Mouse (Mus musculus): ENCODE data around the gene Camk1d. TPM values are rescaled to one million over a fixed set of nuclear protein-coding genes. Genes with fewer than 3 reads are reported as not detected.

Gene Camk1d
- polyA plus RNA-seq, 2 experiments, result 4.9 to 7.7 TPM

- 80% methylated on average over 2 of the region's 2 CpGs for WGBS
Observed at GRCm38 (mm10) chr2:5679055-5679454, 35.3 kb downstream of the Camk1d start.

GRCm38 (mm10) chr2:5677472-5677871 lies 36.8 kb downstream of the Camk1d start:
- ATAC-seq (ENCODE audit: low FRiP score, low read depth), result no peak

More at GRCm38 (mm10) chr2:5679055-5679454, 35.3 kb downstream of the Camk1d start:
- ATAC-seq (ENCODE audit: low FRiP score, low read depth) (no peak), DNase-seq (ENCODE audit: low spot score) (no peak)
- H3K4me1 ChIP-seq (ENCODE audit: control insufficient read depth, insufficient read depth, low read length), result peaks cover 13% of the 10 kb centered on the region; the same call in 1 of the 2 replicates
- H3K9ac ChIP-seq (ENCODE audit: low read depth, low read length, severe bottlenecking), result no peak overlapping the region
- H3K36me3 ChIP-seq (ENCODE audit: control insufficient read depth, insufficient read depth, low read length), result no peaks in the 10 kb centered on the region
- H3K27ac ChIP-seq (replicated peaks; ENCODE audit: low read depth, low read length), result no peak overlapping the region
- no peak overlapping the region for H3K4me3 ChIP-seq (replicated peaks; ENCODE audit: low read length)
- no peaks in the 10 kb centered on the region for H3K9me3 ChIP-seq (ENCODE audit: control insufficient read depth, low read length)
- no peak overlapping the region for H3K4me2 ChIP-seq (replicated peaks; ENCODE audit: low read depth, low read length, severe bottlenecking)
- TF ChIP-seq POLR2A (IDR thresholded peaks at IDR 0.05; ENCODE audit: borderline replicate concordance, extremely low read depth, insufficient read depth, insufficient read length), result no peak
- H3K27me3 ChIP-seq (ENCODE audit: control insufficient read depth, insufficient read depth, low read length), result no peaks in the 10 kb centered on the region

GRCm38 (mm10) chr2:5676786-5677185 lies 37.5 kb downstream of the Camk1d start:
- 42% methylated on average over 8 of the region's 8 CpGs for WGBS
- H3K4me1 ChIP-seq (ENCODE audit: control insufficient read depth, insufficient read depth, low read length), result peaks cover 13% of the 10 kb centered on the region; the same call in 1 of the 2 replicates
- H3K9me3 ChIP-seq (ENCODE audit: control insufficient read depth, low read length), result no peaks in the 10 kb centered on the region
- ATAC-seq (ENCODE audit: low FRiP score, low read depth) (no peak), DNase-seq (ENCODE audit: low spot score) (no peak)
- no peaks in the 10 kb centered on the region for H3K27me3 ChIP-seq (ENCODE audit: control insufficient read depth, insufficient read depth, low read length)
- no peak overlapping the region for H3K9ac ChIP-seq (ENCODE audit: low read depth, low read length, severe bottlenecking)
- H3K36me3 ChIP-seq (ENCODE audit: control insufficient read depth, insufficient read depth, low read length), result no peaks in the 10 kb centered on the region
- no peak for TF ChIP-seq POLR2A (IDR thresholded peaks at IDR 0.05; ENCODE audit: borderline replicate concordance, extremely low read depth, insufficient read depth, insufficient read length)
- H3K27ac ChIP-seq (replicated peaks; ENCODE audit: low read depth, low read length), result no peak overlapping the region
- no peak overlapping the region for H3K4me3 ChIP-seq (replicated peaks; ENCODE audit: low read length)
- no peak overlapping the region for H3K4me2 ChIP-seq (replicated peaks; ENCODE audit: low read depth, low read length, severe bottlenecking)

More at GRCm38 (mm10) chr2:5677472-5677871, 36.8 kb downstream of the Camk1d start:
- TF ChIP-seq POLR2A (IDR thresholded peaks at IDR 0.05; ENCODE audit: borderline replicate concordance, extremely low read depth, insufficient read depth, insufficient read length), result no peak
- Histone ChIP-seq H3K27ac (replicated peaks; ENCODE audit: low read depth, low read length) (no peak overlapping the region), H3K27me3 (ENCODE audit: control insufficient read depth, insufficient read depth, low read length) (no peaks in the 10 kb centered on the region), H3K36me3 (ENCODE audit: control insufficient read depth, insufficient read depth, low read length) (no peaks in the 10 kb centered on the region), H3K9ac (ENCODE audit: low read depth, low read length, severe bottlenecking) (no peak overlapping the region), H3K4me3 (replicated peaks; ENCODE audit: low read length) (no peak overlapping the region), H3K9me3 (ENCODE audit: control insufficient read depth, low read length) (no peaks in the 10 kb centered on the region), H3K4me2 (replicated peaks; ENCODE audit: low read depth, low read length, severe bottlenecking) (no peak overlapping the region), H3K4me1 (ENCODE audit: control insufficient read depth, insufficient read depth, low read length) (peaks cover 13% of the 10 kb centered on the region; the same call in 1 of the 2 replicates)
- DNase-seq (ENCODE audit: low spot score), result no peak
- WGBS, result 55% methylated on average over 2 of the region's 2 CpGs

GRCm38 (mm10) chr2:5676143-5676483 lies 38.2 kb downstream of the Camk1d start:
- Histone ChIP-seq H3K4me1 (ENCODE audit: control insufficient read depth, insufficient read depth, low read length) (peaks cover 13% of the 10 kb centered on the region; the same call in 1 of the 2 replicates), H3K27me3 (ENCODE audit: control insufficient read depth, insufficient read depth, low read length) (no peaks in the 10 kb centered on the region), H3K27ac (replicated peaks; ENCODE audit: low read depth, low read length) (no peak overlapping the region), H3K4me2 (replicated peaks; ENCODE audit: low read depth, low read length, severe bottlenecking) (peak overlapping the region; percentile 10; the same call in 1 of the 2 replicates), H3K9me3 (ENCODE audit: control insufficient read depth, low read length) (no peaks in the 10 kb centered on the region), H3K4me3 (replicated peaks; ENCODE audit: low read length) (no peak overlapping the region), H3K36me3 (ENCODE audit: control insufficient read depth, insufficient read depth, low read length) (no peaks in the 10 kb centered on the region), H3K9ac (ENCODE audit: low read depth, low read length, severe bottlenecking) (no peak overlapping the region)
- DNase-seq (ENCODE audit: low spot score) (no peak), ATAC-seq (ENCODE audit: low FRiP score, low read depth) (no peak)
- no peak for TF ChIP-seq POLR2A (IDR thresholded peaks at IDR 0.05; ENCODE audit: borderline replicate concordance, extremely low read depth, insufficient read depth, insufficient read length)
- 31% methylated on average over 9 of the region's 9 CpGs for WGBS

- no peaks in the 10 kb centered on the region for H3K36me3 ChIP-seq (ENCODE audit: control insufficient read depth, insufficient read depth, low read length)
- no peak overlapping the region for H3K27ac ChIP-seq (replicated peaks; ENCODE audit: low read depth, low read length)
- 72% methylated on average over 12 of the region's 12 CpGs for WGBS
- H3K4me3 ChIP-seq (replicated peaks; ENCODE audit: low read length), result no peak overlapping the region
- ATAC-seq (ENCODE audit: low FRiP score, low read depth), result no peak
- H3K9ac ChIP-seq (ENCODE audit: low read depth, low read length, severe bottlenecking), result no peak overlapping the region
- DNase-seq (ENCODE audit: low spot score), result no peak
- H3K4me2 ChIP-seq (replicated peaks; ENCODE audit: low read depth, low read length, severe bottlenecking), result peak overlapping the region; percentile 10; the same call in 1 of the 2 replicates
- no peak for TF ChIP-seq POLR2A (IDR thresholded peaks at IDR 0.05; ENCODE audit: borderline replicate concordance, extremely low read depth, insufficient read depth, insufficient read length)
- H3K9me3 ChIP-seq (ENCODE audit: control insufficient read depth, low read length), result no peaks in the 10 kb centered on the region
- no peaks in the 10 kb centered on the region for H3K27me3 ChIP-seq (ENCODE audit: control insufficient read depth, insufficient read depth, low read length)
- peaks cover 13% of the 10 kb centered on the region; the same call in 1 of the 2 replicates for H3K4me1 ChIP-seq (ENCODE audit: control insufficient read depth, insufficient read depth, low read length)
Observed at GRCm38 (mm10) chr2:5675431-5676142, 38.7 kb downstream of the Camk1d start.

Measured in limb, embryonic 14.5 days (tissue).